Mouse (Mus musculus): ENCODE results near the gene Tnfrsf22.

Gene Tnfrsf22

DNA sequence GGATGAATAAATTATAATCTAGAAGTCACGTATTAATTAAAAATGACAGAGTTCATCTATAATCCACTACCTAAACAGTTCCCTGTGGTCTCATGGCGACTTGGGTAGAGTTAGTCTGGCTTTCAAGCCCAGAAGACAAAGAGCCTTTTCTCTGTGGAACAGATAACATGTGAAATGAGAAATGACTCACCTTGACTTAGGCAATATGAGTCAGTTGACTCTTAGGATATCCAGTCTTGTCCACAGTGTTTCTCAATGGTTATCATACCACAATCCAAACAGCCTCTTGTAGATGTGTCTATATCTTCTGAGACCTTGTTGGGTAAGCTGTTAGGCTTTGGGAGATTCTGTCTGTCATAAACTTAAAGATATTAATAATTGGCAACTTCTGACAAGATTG, 18.0 kb downstream of the Tnfrsf22 start:
- no peak for DNase-seq (ENCODE audit: low spot score)

- no peak for DNase-seq (ENCODE audit: low spot score)
These were observed 20.0 kb downstream of the Tnfrsf22 start for GRCm38 (mm10) chr7:143629501-143629900.

DNA sequence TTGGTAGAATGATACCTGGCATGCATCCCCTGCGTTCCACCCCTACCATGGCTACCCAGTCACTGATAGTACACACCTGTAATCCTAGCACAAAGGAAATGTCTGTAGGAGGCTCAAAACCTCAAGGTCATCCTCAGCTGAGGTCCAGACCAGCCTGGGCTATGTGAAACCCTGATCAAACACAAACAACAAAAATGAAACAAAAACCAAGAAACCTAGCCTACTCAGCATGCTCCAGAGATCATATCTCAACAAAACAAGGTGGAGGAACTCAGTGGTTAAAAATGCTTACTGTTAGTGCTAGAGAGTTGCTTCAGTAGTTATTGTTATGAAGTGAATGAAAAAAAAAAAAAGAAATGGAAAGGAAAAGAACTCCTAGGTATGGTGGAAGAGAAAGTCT, 20.9 kb downstream of the Tnfrsf22 start, which contains the start of gene Tnfrsf26:
Gene Tnfrsf26, minus strand, starts transcription at position 183 of the 400 bp plus-strand sequence.
- no peak for DNase-seq (ENCODE audit: low spot score)

DNA sequence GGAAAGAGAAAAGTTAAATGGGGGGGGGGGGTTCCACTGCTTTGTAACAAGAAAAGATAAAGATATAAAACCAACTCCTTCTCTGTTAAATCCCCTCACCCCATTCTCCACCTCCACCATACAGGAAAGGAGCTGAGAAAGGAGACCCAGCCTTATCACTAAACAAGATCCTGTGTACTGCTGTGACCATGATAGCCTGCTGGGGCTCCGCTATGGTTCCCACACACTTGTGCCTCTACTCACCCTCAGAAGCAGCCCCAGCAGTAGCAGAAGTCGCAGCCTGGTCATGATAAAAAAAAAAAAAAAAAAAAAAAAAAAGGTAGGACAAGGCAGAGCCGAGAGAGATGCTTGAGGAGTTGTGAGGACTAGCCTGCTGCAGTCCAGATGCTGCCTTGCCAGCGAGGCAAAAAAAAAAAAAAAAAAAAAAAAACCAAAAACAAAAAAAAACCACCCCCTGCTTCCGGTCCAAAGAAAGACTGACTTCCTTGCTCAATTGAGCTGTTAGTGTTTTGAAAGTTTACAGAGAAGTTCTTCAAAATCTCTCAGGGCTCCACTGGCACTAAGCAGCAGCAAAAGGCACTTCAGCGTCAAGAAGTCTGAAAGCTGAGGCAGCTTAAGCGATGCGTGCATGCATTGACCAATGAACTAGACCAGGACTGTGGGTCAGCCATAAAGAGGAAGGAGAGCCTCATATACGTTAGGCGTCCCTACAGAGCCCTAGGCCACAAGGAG, 21.7 kb downstream of the Tnfrsf22 start:
- DNase-seq (ENCODE audit: low spot score) = no peak

DNA sequence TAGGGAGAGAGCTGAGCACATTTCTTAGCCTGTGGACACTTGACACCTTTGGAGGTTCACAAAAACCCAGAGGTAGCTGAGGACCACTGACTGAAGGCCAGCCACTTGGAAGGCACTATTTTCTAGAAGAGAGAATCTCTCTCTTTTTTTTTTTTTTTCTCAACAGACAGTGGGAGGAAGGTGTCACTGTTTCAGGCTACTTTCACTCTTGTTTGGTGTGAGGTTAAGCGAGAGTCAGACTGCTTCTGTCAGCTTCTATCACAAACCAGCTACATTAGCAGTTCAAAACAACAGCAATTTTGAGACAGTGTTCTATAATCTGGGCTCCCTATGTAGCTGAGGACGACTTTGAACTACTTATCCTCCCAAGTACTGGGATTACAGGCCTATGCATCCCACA, 23.3 kb downstream of the Tnfrsf22 start:
- DNase-seq (ENCODE audit: low spot score) = no peak

- DNase-seq (ENCODE audit: low spot score) = no peak
These were observed 24.3 kb downstream of the Tnfrsf22 start for GRCm38 (mm10) chr7:143625151-143625550.

DNA sequence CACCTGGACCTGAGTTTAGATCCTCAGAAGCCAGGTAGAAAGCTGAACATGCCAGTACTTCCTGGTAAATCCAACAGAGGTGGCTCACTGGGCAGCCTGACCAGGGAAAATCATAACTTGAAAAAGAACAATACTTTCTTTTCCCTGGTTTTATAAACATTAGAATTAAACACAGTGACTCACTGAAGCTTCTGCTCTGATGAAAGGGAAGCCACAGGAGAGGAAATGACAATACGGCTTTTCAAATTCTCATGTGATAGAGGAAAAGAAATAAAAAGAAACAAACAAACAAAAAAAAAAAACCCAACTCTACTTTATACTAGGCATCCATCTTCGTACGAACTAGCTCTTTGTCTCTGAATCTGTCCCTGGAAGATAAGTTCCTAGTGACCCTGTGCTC, 24.9 kb downstream of the Tnfrsf22 start:
- no peak for DNase-seq (ENCODE audit: low spot score)

- no peak for DNase-seq (ENCODE audit: low spot score)
These were observed 28.5 kb downstream of the Tnfrsf22 start for GRCm38 (mm10) chr7:143620951-143621350.

DNA sequence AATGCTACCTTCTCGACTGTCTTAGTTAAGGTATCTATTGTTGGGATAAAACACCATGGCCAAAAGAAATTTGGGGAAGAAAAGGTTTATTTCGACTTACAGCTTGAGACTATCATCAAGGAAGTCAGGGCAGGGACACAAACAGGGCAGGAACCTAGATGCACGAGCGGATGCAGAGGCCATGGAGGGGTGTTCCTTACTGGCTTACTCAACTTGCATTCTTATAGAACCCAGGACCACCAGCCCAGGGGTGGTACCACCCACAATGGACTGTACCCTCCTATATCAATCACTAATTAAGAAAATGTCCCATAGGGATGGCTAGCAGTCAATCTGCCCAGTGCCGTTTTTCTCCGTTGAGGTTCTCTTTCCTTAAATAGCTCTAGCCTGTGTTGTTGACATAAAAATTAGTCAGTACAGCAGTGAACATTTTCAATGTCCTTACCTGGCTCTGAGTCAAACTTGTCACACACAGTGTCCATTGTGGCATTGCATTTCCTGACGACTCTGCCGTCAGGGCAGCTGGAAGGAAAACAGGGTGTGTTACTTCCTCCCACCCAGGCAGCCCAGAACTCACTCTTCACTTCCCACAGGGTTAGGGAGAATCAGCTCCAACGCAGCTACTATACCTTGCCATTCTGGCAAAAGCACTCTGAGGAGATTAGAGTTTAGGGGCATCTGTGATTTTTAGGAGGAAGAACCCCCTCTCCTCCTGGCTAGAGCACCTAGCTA, 34.9 kb downstream of the Tnfrsf22 start:
- no peak for DNase-seq (ENCODE audit: low spot score)

GRCm38 (mm10) chr7:143612215-143612614, 37.2 kb downstream of the Tnfrsf22 start:
- no peak for DNase-seq (ENCODE audit: low spot score)

DNA sequence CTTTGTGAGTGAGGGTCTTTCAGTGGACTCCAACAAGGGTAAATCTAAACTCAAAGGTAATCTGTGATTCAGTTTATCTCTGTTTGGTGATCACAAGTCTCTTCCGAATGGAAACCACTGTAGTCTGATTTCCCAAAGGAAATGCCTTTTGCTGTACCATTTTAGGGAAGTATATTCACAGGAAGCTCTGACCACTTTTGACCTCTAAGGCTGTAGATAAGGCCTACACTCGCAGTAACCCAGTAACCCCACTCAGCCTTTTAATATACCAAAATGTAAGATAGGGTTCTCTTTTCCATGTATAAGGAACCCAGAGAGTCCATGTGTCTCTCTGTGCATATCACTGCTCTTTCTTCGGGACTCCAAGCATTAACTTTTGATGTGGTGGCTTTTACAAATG, 44.1 kb downstream of the Tnfrsf22 start:
- DNase-seq (ENCODE audit: low spot score) = no peak

- no peak for DNase-seq (ENCODE audit: low spot score)
These were observed 44.6 kb downstream of the Tnfrsf22 start for GRCm38 (mm10) chr7:143604889-143605288.

GRCm38 (mm10) chr7:143601705-143602104, 47.8 kb downstream of the Tnfrsf22 start:
- DNase-seq (ENCODE audit: low spot score) = peak; percentile 5

GRCm38 (mm10) chr7:143600231-143600740, 49.2 kb downstream of the Tnfrsf22 start:
- DNase-seq (ENCODE audit: low spot score) = no peak

DNA sequence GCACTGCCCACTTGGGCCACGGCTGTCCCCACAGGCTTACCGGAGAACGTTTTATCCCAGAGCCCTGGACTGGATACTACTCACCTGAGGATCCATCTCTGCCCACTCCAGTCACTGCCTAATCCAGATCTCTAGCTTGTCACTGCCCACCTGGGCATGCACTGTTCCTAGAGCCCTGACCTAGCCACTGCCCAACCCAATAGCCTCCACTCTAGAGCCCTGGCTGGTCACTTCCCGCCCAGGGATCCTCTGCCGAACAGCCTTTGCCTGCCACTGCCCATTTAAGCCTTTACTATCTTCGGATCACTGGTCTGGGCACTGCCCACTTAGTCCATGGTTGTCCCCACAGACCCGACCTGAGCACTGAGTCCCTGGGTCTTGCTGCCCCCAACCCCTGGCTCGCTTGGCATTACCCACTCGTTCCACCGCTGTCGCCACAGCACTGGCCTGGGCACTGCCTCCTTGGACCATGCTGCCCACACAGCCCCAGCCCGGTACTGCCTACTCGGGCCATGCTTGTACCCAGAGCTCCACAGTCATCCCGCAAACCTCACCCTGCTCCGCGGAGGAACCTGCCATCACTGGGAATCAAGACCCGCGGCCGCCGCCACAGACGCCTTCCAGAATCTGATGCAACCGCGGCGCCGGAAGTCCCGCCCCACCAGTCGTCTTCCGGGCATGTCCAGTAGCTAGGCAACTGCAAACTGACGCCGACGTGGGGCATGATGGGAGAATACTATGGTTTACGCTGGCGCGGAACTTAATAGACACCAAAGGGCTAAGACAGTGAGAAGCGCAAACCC, 49.8 kb downstream of the Tnfrsf22 start, which contains the start of gene Cars:
Gene Cars, minus strand, starts transcription at position 663 of the 803 bp plus-strand sequence.
- peak; percentile 99 for DNase-seq (ENCODE audit: low spot score)

GRCm38 (mm10) chr7:143594865-143595264, 54.6 kb downstream of the Tnfrsf22 start:
- DNase-seq (ENCODE audit: low spot score) = no peak

- no peak for DNase-seq (ENCODE audit: low spot score)
These were observed 57.2 kb downstream of the Tnfrsf22 start for GRCm38 (mm10) chr7:143592255-143592654.

- DNase-seq (ENCODE audit: low spot score) = no peak
These were observed 61.5 kb downstream of the Tnfrsf22 start for GRCm38 (mm10) chr7:143588006-143588405.

DNA sequence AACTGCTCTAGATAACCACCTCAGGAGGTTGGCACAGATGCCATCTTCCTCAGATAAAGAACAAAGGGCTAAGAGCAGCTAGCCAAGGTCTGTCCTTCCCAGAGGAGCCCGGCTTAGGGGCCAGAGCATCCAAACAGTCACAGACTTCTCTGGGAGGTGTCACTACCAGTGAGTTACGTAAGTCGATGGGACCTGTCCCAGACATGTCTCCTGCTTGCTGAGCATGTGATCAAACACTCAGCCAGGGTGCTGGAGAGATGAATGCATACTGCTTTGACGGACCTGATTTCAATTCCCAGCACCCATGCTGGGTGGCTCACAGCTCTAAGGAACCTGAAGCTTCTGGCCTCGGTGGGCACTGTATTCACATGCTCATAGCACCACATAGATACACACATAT, 61.9 kb downstream of the Tnfrsf22 start:
- no peak for DNase-seq (ENCODE audit: low spot score)
